Mouse (Mus musculus) lung, postnatal 0 days (tissue): Measurements from ENCODE around the gene Prdx1.

ENCODE experiments used
- CTCF ChIP-seq: IDR thresholded peaks from 2 replicates; pipeline ENCODE4 v1.5.1; 2016; ENCODE audit warnings: antibody characterized with exemption, mild to moderate bottlenecking
- EP300 ChIP-seq: IDR thresholded peaks from 2 replicates; pipeline ENCODE4 v1.6.1; 2016; ENCODE audit warnings: antibody characterized with exemption, mild to moderate bottlenecking, control low read depth

DNA sequence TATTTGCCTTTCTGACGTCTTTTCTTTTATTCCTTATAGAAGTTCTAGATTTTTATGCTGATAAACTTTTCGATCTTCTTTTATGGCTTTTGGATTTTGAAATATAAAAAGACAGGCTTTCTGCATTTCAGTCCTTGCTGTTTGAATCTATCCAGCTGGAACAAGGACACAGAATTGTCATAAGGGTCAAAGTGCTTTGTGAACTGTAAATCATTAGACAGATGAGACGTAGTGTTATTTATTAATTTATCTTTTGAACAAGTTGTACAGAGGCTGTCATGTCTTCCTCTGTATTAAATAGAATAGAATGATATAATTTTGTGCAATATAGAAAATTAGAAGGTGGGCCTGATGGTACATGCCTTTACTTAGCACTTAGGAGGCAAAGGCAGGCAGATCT, 42.1 kb downstream of the Prdx1 start:
- no peak for TF ChIP-seq CTCF
- TF ChIP-seq EP300 = no peak
